Mouse (Mus musculus) fat pad, adult 2 months (tissue): ENCODE data around the gene Grtp1.

ENCODE experiments used
- DNase-seq: peaks from one replicate; pipeline ENCODE4 v3.0.0-alpha.2; 2011; ENCODE audit warnings: low read depth, low spot score; ENCODE audit errors: extremely low read depth

Gene Grtp1

DNA sequence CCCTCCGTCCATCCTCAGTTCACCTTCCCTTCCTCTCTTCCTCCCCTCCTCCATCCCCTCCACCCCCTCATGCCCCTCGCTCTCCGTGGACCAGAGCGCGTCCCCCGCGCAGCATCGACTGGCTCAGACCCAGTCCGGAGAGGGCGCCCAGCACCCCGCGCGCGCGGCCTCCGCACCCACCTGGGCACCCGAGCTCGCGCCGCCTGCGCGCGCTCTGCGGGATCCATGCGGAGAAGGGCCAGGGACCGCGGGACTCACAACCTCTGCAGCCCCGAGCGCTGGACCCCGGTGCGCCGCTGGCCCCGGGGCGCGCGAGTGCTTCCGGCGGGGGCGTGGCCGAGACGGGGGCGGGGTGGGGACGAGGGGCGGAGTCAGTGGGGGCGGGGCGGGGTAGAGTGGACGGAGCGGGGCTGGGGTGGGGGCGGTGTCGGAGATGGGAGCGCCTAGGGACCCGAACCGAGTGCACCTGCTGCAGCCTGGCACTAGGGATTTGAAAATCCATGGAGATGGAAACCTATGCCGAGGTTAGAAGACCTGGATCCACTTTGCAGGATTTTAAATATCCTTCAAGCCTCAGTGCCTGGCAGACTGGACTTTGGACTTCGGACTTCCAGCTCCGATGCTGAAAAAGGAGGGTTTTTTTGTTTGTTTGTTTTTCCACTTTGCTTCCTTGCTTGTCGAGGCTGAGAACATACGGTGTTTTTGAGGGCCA, at the start of gene Grtp1:
Gene Grtp1 (minus strand): TSS at position 320 of the 712 bp plus-strand sequence.
- no peak for DNase-seq

- DNase-seq: no peak
Observed at GRCm38 (mm10) chr8:13244343-13244880, 44.0 kb upstream of the Grtp1 start.

GRCm38 (mm10) chr8:13242985-13243870, 42.8 kb upstream of the Grtp1 start:
- no peak for DNase-seq

- DNase-seq: no peak
Observed at GRCm38 (mm10) chr8:13240691-13241090, 40.3 kb upstream of the Grtp1 start.

- DNase-seq: no peak
Observed at GRCm38 (mm10) chr8:13240055-13240454, 39.6 kb upstream of the Grtp1 start.

DNA sequence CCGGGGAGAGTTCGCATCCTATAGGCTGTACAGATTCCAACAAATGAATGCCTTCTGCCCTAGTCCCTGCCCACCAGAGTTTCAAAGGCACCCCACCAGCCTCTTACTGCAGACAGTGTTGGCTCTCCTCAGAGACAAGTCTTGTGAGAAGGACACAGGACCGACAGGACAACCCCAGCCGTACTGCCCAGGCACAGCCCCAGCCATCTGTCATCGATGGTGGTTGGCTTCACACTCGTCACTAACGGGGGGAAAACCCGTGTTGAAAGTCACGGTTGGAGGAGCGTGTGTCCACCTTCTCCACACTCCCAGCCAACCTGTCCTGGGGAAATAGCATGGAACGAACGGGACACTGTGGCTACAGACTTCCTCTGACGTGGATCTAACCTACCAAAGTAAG, 34.4 kb upstream of the Grtp1 start:
- no peak for DNase-seq

- no peak for DNase-seq
Observed at GRCm38 (mm10) chr8:13230471-13230870, 30.1 kb upstream of the Grtp1 start.

- DNase-seq: no peak
Observed at GRCm38 (mm10) chr8:13229802-13230201, 29.4 kb upstream of the Grtp1 start.

DNA sequence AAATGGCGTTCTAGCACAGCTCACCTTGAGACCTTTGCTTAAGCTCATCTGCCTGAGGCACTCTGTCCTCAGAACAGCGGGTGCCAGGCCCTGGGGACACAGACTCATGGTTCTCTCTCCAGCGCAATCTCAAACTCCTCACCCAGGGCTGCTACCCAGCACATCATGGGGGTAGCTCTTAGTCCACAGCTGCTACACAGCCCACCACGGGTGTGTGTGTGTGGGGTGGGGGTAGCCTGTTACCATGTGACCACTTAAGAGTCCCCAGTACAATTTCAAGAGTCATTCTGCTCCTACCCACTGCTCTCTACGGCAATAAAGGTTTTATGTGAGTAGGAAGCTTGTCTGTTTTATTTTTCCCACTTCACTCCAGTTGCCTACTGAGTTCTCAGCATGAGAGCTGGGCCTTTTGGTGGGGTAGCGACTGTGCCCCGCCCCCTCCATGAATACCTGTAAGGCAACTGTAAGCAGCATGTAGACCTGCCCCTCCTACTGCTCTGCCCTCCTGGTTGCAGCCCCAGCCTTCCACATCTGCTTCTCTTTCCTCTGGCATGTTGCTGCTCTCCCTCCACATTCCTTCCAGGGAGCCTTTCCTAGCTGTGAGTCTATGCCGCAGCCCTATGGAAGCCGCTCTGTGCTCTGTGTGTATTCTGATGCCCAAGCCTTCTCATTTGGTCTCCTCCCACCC, 28.6 kb upstream of the Grtp1 start:
- no peak for DNase-seq

- DNase-seq: no peak
Observed at GRCm38 (mm10) chr8:13227184-13227583, 26.8 kb upstream of the Grtp1 start.

DNA sequence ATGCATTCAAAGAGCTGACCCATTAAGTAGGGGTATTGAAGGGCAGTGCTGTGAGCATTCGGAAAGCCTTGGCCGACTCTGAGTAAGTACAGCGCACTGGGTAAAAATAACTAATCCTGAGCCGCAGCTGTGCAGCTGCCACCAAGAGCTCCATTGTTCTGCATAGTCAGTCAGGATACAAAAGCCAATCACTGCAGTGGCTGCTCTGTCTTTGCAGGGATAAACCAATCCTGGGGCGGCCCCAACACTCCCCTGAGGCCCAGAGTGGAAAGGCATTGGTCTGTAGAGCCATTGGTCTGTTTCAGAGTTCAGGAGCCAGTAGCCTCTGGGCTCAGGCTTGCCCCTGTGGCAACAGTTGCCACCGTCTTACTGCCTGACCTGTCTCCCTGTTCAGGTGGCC, 25.9 kb upstream of the Grtp1 start:
- no peak for DNase-seq

DNA sequence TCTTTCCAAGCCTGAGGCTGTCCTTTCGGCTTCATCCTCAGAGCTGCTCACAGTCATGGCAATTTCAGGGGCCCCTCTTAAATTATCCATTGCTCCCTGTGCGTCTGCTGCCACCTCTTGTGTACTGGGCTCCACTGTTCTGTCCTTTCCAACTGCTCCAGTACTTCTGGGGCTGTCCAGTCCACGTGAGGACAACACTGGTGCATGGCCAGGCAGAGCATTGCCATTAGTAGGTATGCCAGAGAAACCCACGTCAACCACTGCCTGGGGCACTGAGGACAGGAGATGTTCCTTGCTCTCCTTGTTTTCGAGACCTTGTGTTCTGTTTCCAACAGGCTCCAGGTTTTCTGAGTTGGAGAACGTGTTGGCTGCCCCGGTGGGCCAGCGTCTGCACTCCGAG, 24.0 kb upstream of the Grtp1 start:
- no peak for DNase-seq

GRCm38 (mm10) chr8:13218441-13218840, 18.0 kb upstream of the Grtp1 start:
- no peak for DNase-seq

DNA sequence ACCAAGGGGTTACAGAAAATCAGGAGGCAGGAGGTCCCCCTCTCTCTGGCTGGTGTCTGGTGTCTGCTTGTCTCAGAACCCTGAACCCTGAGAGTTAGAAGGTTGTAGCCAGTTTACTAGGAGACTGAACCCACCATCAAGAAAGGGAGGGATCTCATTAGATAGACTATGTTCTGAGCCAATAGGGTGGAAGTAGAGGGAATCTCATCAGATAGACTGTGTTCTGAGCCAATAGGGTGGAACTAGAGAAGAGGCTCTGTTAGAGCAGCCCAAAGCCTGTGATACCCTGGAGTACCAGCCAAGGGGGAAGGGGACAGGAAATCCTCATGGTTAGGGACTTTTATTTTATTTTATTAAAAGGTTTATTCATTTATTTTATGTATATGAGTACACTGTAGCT, 17.6 kb upstream of the Grtp1 start:
- no peak for DNase-seq

GRCm38 (mm10) chr8:13217093-13217492, 16.7 kb upstream of the Grtp1 start:
- no peak for DNase-seq

- no peak for DNase-seq
Observed at GRCm38 (mm10) chr8:13216386-13216785, 16.0 kb upstream of the Grtp1 start.

GRCm38 (mm10) chr8:13213479-13214268, 13.3 kb upstream of the Grtp1 start:
- no peak for DNase-seq

- no peak for DNase-seq
Observed at GRCm38 (mm10) chr8:13209770-13210169, 9.3 kb upstream of the Grtp1 start.

- no peak for DNase-seq
Observed at GRCm38 (mm10) chr8:13208627-13209355, 8.4 kb upstream of the Grtp1 start.

- no peak for DNase-seq
Observed at GRCm38 (mm10) chr8:13206290-13206689, 5.9 kb upstream of the Grtp1 start.
